Mouse (Mus musculus) forebrain, embryonic 12.5 days (tissue): ENCODE data around the gene Pllp. TPM values are rescaled to one million over a fixed set of nuclear protein-coding genes. Genes with fewer than 3 reads are reported as not detected.

Experiments
- ATAC-seq: fragments of 200-750 bp; cut with Nextera tagmentation; 2 replicates; pipeline ENCODE4 v1.8.0; 2017; ENCODE audit warnings: moderate TSS enrichment; ENCODE audit not compliant: low FRiP score
- H3K27ac ChIP-seq: fragments of 300-500 bp; sonication (generic); 2 replicates; pipeline ENCODE4 v1.5.1; 2016; ENCODE audit warnings: mild to moderate bottlenecking
- H3K27me3 ChIP-seq: fragments of 300-500 bp; sonication (generic); 2 replicates; pipeline ENCODE4 v1.6.1; 2016; ENCODE audit warnings: mild to moderate bottlenecking
- H3K36me3 ChIP-seq: fragments of 300-500 bp; sonication (generic); replicated peaks from 2 replicates; pipeline ENCODE4 v1.6.1; 2016; ENCODE audit warnings: mild to moderate bottlenecking
- H3K4me1 ChIP-seq: fragments of 300-500 bp; sonication (generic); 2 replicates; pipeline ENCODE4 v1.6.1; 2016
- H3K4me2 ChIP-seq: fragments of 300-500 bp; sonication (generic); 2 replicates; pipeline ENCODE4 v1.6.1; 2016; ENCODE audit warnings: mild to moderate bottlenecking, moderate library complexity
- H3K4me3 ChIP-seq: fragments of 300-500 bp; sonication (generic); replicated peaks from 2 replicates; pipeline ENCODE4 v1.5.1; 2016; ENCODE audit warnings: mild to moderate bottlenecking
- H3K9ac ChIP-seq: fragments of 300-500 bp; sonication (generic); 2 replicates; pipeline ENCODE4 v1.6.1; 2016; ENCODE audit warnings: mild to moderate bottlenecking
- H3K9me3 ChIP-seq: fragments of 300-500 bp; sonication (generic); 2 replicates; pipeline ENCODE4 v1.6.1; 2016
- WGBS: fragments of 180-500 bp; shearing (Covaris S2); methylation state at CpG from one replicate; pipeline ENCODE4 v1.1.7; 2016; 5-methylcytosine and 5-hydroxymethylcytosine counted together
- polyA plus RNA-seq: library from polyadenylated mRNA; unstranded; fragments of >200 nt; fragmentation: Nextera tagmentation; extraction: Ambion mirVana; gene quantifications from 2 replicates; pipeline ENCODE4 v1.2.1, GENCODE M21; 2016

Gene Pllp
- polyA plus RNA-seq, 1 experiment from 2014 or later: 0.52 TPM

DNA sequence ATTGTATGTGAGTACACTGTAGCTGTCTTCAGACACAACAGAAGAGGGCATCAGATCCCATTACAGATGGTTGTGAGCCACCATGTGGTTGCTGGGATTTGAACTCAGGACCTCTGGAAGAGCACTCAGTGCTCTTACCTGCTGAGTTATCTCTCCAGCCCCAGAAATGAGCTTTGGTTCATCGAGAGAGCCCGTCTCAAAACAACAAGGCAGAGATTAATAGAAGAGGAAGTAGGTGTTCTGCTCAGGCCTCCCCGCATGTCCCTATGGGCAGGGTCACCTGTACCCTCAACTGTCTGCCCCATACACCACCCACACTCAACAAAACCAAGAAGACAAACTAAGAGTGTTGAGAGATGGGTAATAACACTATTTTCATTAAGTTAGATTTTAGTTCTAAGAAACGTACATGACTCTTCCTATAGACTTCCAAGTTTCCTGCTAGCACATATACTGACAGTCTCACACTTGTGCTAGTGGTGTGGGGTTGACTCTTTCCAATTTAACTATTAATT, 4.4 kb upstream of the Pllp start:
- H3K9ac ChIP-seq: no peak overlapping the region
- no peak overlapping the region for H3K4me3 ChIP-seq
- WGBS: 85% methylated on average over 4 of the region's 4 CpGs
- H3K9me3 ChIP-seq: no peaks in the 10 kb centered on the region
- H3K4me2 ChIP-seq: no peak overlapping the region
- peaks cover 12% of the 10 kb centered on the region for H3K4me1 ChIP-seq
- no peak overlapping the region for H3K27ac ChIP-seq
- H3K27me3 ChIP-seq: peaks cover 28% of the 10 kb centered on the region
- no peak for ATAC-seq
- no peaks in the 10 kb centered on the region for H3K36me3 ChIP-seq

GRCm38 (mm10) chr8:94699366-94699765, 3.3 kb upstream of the Pllp start:
- Histone ChIP-seq H3K9me3 (no peaks in the 10 kb centered on the region), H3K4me2 (no peak overlapping the region), H3K27me3 (peaks cover 39% of the 10 kb centered on the region), H3K27ac (no peak overlapping the region), H3K9ac (no peak overlapping the region), H3K36me3 (no peaks in the 10 kb centered on the region), H3K4me1 (peaks cover 22% of the 10 kb centered on the region), H3K4me3 (no peak overlapping the region)
- 66% methylated on average over 16 of the region's 16 CpGs for WGBS
- no peak for ATAC-seq

- Histone ChIP-seq H3K4me3 (no peak overlapping the region), H3K27ac (no peak overlapping the region), H3K36me3 (no peaks in the 10 kb centered on the region), H3K27me3 (peaks cover 53% of the 10 kb centered on the region), H3K4me1 (peaks cover 24% of the 10 kb centered on the region), H3K9me3 (no peaks in the 10 kb centered on the region), H3K4me2 (no peak overlapping the region), H3K9ac (no peak overlapping the region)
- WGBS: 78% methylated on average over 6 of the region's 6 CpGs
- no peak for ATAC-seq
Measured at GRCm38 (mm10) chr8:94697956-94698355, 1.9 kb upstream of the Pllp start.

- H3K9me3 ChIP-seq: no peaks in the 10 kb centered on the region
- H3K4me2 ChIP-seq: peak overlapping the region; percentile 70
- 54% methylated on average over 3 of the region's 3 CpGs for WGBS
- H3K4me3 ChIP-seq: no peak overlapping the region
- peaks cover 21% of the 10 kb centered on the region for H3K4me1 ChIP-seq
- H3K27ac ChIP-seq: no peak overlapping the region
- H3K36me3 ChIP-seq: no peaks in the 10 kb centered on the region
- ATAC-seq: no peak
- no peak overlapping the region for H3K9ac ChIP-seq
- peaks cover 66% of the 10 kb centered on the region for H3K27me3 ChIP-seq
Measured at GRCm38 (mm10) chr8:94696566-94696965, 488 bp upstream of the Pllp start.

DNA sequence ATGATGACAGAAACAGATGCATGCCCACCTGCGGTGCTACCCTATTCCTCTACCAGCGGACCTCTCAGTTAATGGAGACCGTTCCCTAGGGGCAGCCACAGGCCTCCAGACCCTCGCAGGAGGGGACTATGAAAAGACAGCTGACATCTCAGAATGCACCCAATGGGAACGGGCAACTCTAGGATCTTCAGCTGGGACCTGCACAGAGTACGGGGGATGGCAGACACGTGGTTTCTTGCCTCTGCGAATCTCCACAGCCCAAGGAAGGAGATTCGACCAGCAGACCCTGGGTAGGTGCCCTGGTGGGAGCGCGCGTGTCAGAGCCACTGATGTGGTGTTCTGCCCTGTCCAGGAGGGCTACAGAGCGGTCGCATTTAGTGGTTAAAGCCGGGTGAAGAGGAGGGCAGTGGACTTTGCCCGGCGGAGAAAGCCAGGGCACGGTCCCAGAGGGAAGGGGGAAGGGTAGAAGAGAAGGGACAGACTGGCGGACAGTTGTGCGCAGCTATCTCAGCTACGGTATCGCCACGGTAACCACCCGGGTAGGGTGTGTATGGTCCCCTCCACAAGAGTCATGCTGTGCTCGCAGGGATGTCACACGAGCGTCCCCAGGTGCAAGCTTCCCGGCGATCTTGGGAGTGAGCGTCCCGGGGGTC, 611 bp downstream of the Pllp start:
- H3K4me2 ChIP-seq: peak overlapping the region; percentile 70
- H3K9ac ChIP-seq: 0 out of 2 replicates have a peak overlapping the region, but pooled peaks have one; percentile 3
- no peak overlapping the region for H3K27ac ChIP-seq
- peak overlapping the region; percentile 41 for H3K4me3 ChIP-seq
- WGBS: 1% methylated on average over 31 of the region's 31 CpGs
- peaks cover 70% of the 10 kb centered on the region for H3K27me3 ChIP-seq
- H3K36me3 ChIP-seq: no peaks in the 10 kb centered on the region
- no peaks in the 10 kb centered on the region for H3K9me3 ChIP-seq
- ATAC-seq: peak; percentile 51
- H3K4me1 ChIP-seq: peaks cover 21% of the 10 kb centered on the region

DNA sequence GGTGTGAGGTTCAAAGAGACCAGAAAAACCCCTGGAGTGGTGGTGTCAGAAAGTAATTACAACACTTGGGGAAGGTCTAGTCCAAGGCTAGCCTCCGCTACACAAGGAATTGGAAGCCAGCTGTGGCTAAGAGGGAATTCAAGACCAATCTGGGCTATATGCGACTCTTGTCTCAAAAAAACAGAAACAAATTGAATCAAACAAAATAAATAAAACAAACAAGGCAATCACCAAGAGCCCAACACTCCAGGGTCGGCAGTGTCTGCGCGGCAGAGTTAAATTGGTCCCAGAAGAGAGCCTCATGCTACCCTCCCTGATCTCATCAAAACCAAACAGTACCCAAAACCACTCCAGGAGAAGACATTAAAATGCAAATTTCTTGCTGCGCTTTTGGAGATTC, 1.4 kb downstream of the Pllp start:
- WGBS: 3% methylated on average over 6 of the region's 6 CpGs
- Histone ChIP-seq H3K27me3 (peaks cover 70% of the 10 kb centered on the region), H3K9me3 (no peaks in the 10 kb centered on the region), H3K4me2 (peak overlapping the region; percentile 70), H3K27ac (no peak overlapping the region), H3K9ac (no peak overlapping the region), H3K4me3 (no peak overlapping the region; the same call in 1 of the 2 replicates), H3K4me1 (peaks cover 21% of the 10 kb centered on the region), H3K36me3 (no peaks in the 10 kb centered on the region)
- no peak for ATAC-seq

DNA sequence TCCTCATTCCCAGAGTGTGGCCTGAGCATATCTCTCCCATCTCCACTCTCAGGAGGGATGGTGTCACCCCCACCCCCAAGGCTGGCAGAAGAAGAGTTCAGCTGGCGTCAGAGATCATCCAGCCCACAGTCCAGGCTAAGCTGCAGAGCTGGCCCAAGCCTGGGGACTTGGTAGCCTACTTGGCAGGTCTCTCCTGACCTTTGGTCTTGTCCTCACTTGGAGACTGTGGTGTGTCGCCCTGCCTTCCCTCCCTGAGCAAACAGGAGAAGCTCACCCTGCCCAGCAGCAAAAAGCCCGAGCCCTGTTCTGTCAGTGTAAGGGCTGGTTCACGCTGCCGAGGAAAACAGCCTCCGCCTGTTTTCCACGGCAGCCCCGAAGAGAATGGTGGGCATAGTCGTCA, 10.1 kb downstream of the Pllp start:
- WGBS: 79% methylated on average over 9 of the region's 9 CpGs
- H3K9me3 ChIP-seq: no peaks in the 10 kb centered on the region

GRCm38 (mm10) chr8:94684287-94684686, 11.8 kb downstream of the Pllp start:
- Histone ChIP-seq H3K27me3 (no peaks in the 10 kb centered on the region), H3K36me3 (no peaks in the 10 kb centered on the region), H3K9ac (no peak overlapping the region), H3K4me1 (no peaks in the 10 kb centered on the region), H3K4me3 (no peak overlapping the region), H3K9me3 (no peaks in the 10 kb centered on the region), H3K4me2 (no peak overlapping the region), H3K27ac (no peak overlapping the region)
- WGBS: 74% methylated on average over 4 of the region's 4 CpGs
- ATAC-seq: no peak

More for the DNA sequence above, 10.1 kb downstream of the Pllp start:
- Histone ChIP-seq H3K36me3 (no peaks in the 10 kb centered on the region), H3K9ac (no peak overlapping the region), H3K27ac (no peak overlapping the region), H3K4me2 (no peak overlapping the region), H3K4me1 (no peaks in the 10 kb centered on the region), H3K4me3 (no peak overlapping the region), H3K27me3 (peaks cover under 1% of the 10 kb centered on the region; the same call in 1 of the 2 replicates)
- ATAC-seq: no peak

DNA sequence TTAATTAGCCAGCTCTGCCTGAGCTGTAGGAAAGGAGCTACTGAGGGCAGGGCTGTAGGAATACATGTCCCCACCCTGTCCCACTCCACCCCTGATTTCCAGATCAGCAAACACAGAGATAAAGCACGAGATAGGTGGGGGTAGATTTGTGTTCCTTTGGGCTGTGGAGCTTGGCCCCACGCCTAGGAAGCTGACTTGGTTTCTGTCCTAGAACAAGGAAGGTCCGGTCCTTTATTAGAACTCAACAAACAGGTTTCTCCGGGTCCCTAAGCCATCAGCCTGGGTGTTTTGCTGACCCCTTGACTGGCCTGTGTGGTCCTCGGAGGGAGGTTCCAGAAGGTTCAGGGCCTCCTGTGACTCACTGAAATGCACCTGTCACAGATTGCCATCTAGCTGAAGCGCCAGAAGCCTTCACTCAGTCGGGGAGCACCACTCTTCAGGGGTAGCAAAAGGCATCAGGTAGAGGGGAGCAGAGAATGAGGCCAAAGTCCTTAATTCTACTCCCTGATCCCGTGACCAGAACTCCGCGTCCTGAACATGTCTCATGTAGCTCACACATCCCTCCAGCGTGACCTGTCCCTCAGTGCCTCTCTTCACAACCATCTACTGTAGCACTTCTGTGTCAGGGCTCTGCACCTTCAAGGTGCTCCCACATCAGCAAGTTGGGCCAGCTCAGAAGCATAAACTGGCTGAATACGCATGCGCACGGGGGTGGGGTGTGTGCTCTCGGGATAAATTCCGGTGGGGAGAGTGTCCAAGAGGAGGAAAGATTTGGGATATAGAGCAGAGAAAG, 13.2 kb downstream of the Pllp start:
- 84% methylated on average over 16 of the region's 16 CpGs for WGBS
- no peak overlapping the region for H3K4me3 ChIP-seq
- H3K9me3 ChIP-seq: no peaks in the 10 kb centered on the region

DNA sequence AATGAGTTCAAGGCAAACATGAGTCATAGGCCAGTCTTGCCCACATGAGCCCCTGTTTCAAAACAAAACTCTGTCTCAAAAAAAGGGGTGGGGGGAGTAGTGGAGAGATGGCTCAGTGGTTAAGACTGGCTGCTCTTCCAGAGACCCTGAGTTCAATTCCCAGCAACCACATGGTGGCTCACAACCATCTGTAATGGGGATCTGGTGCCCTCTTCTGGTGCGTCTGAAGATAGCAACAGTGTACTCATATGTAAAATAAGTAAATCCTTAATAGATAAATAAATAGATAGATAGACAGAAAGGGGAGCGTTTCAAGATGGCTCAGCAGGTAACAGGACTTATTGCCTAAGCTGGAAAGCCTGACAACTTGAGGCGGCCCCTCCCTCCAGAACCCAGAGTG, 15.7 kb downstream of the Pllp start:
- H3K4me3 ChIP-seq: no peak overlapping the region
- H3K4me1 ChIP-seq: peaks cover 2% of the 10 kb centered on the region
- ATAC-seq: no peak
- H3K27me3 ChIP-seq: no peaks in the 10 kb centered on the region
- WGBS: 92% methylated on average over 3 of the region's 3 CpGs
- H3K9me3 ChIP-seq: no peaks in the 10 kb centered on the region
- H3K27ac ChIP-seq: no peak overlapping the region
- H3K36me3 ChIP-seq: peaks cover 6% of the 10 kb centered on the region
- H3K9ac ChIP-seq: no peak overlapping the region
- no peak overlapping the region for H3K4me2 ChIP-seq

More for the DNA sequence above, 13.2 kb downstream of the Pllp start:
- ATAC-seq: no peak
- peaks cover 2% of the 10 kb centered on the region; the same call in 1 of the 2 replicates for H3K4me1 ChIP-seq
- no peak overlapping the region for H3K4me2 ChIP-seq
- no peak overlapping the region for H3K9ac ChIP-seq
- no peaks in the 10 kb centered on the region for H3K36me3 ChIP-seq
- no peak overlapping the region for H3K27ac ChIP-seq
- H3K27me3 ChIP-seq: no peaks in the 10 kb centered on the region

- Histone ChIP-seq H3K4me2 (no peak overlapping the region), H3K9ac (no peak overlapping the region), H3K27ac (peak overlapping the region; percentile 66), H3K4me3 (no peak overlapping the region), H3K27me3 (no peaks in the 10 kb centered on the region), H3K4me1 (peaks cover 2% of the 10 kb centered on the region), H3K36me3 (peaks cover 20% of the 10 kb centered on the region), H3K9me3 (no peaks in the 10 kb centered on the region)
- no peak for ATAC-seq
- WGBS: 40% methylated on average over 9 of the region's 9 CpGs
Measured at GRCm38 (mm10) chr8:94678582-94678981, 17.5 kb downstream of the Pllp start.

GRCm38 (mm10) chr8:94675923-94676322, 20.2 kb downstream of the Pllp start:
- no peak overlapping the region for H3K4me2 ChIP-seq
- ATAC-seq: no peak
- no peaks in the 10 kb centered on the region for H3K27me3 ChIP-seq
- peaks cover 47% of the 10 kb centered on the region for H3K36me3 ChIP-seq
- no peak overlapping the region for H3K4me3 ChIP-seq
- H3K9me3 ChIP-seq: no peaks in the 10 kb centered on the region
- H3K9ac ChIP-seq: no peak overlapping the region
- no peak overlapping the region for H3K27ac ChIP-seq
- H3K4me1 ChIP-seq: peaks cover 2% of the 10 kb centered on the region
- WGBS: 86% methylated on average over 6 of the region's 6 CpGs
